Mouse (Mus musculus): Measurements from ENCODE around the gene Lrrc74b.

- TF ChIP-seq HCFC1 (IDR thresholded peaks at IDR 0.05; ENCODE audit: borderline replicate concordance, insufficient read depth, low read length) (no peak), ZC3H11A (IDR thresholded peaks at IDR 0.05; ENCODE audit: borderline replicate concordance, low read depth, low read length) (peak; percentile 32; the same call in 1 of the 2 replicates), ZNF384 (IDR thresholded peaks at IDR 0.05; ENCODE audit: low read depth, low read length) (no peak)
Measured at GRCm38 (mm10) chr16:17557947-17558480, 3.0 kb downstream of the Lrrc74b start.
